Mouse (Mus musculus): ENCODE results near the gene Aldh1l1.

GRCm38 (mm10) chr6:90539271-90539670, 53.0 kb downstream of the Aldh1l1 start:
- TF ChIP-seq CTCF (IDR thresholded peaks at IDR 0.05 in 2 of 3, conservative IDR thresholded peaks at IDR 0.05 in 1 of 3; ENCODE audit: control insufficient read depth in 1 of 3, insufficient read depth in 1 of 3, low read depth in 2 of 3, low read length in 3 of 3, poor library complexity in 1 of 3, severe bottlenecking in 1 of 3): no peak
- TF ChIP-seq E2F4 (IDR thresholded peaks at IDR 0.05; ENCODE audit: borderline replicate concordance, low read depth, low read length): no peak
- no peak for TF ChIP-seq MAFK (IDR thresholded peaks at IDR 0.05; ENCODE audit: borderline replicate concordance, low read depth, low read length)
- no peak for TF ChIP-seq EP300 (IDR thresholded peaks at IDR 0.05; ENCODE audit: low read depth in 1 of 2, low read length in 2 of 2)
- no peak for TF ChIP-seq NELFE (IDR thresholded peaks at IDR 0.05; ENCODE audit: low read depth, low read length)
- TF ChIP-seq JUND (IDR thresholded peaks at IDR 0.05; ENCODE audit: low read depth, low read length): no peak
- no peak for TF ChIP-seq ELF1 (IDR thresholded peaks at IDR 0.05; ENCODE audit: low read depth, low read length)
